Mouse (Mus musculus): ENCODE measurements at regions not wholly inside any gene's neighbourhood (a gene's known extent, or its start where the extent isn't known, plus 50 kb on each side); places are given as distances from the start of the nearest gene placed in this dataset.

DNA sequence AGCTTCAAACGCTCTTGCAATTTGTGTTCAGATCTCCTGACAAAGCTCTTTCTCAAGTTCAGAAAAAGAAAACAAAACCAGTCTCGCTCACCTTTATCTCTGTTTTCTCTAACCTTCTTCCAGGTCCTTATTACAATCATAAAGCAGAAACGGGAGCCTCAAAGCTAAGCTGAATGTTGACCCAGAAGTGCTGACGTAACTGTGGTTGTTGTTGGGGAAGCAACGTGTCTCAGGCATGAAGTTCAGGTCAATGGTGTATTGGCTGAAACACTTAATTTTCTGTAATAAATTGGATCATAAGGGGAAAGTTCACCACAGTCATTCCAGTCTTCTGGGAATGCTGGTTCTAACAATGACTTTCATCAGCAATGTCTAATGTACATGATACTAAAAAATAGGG, 586.7 kb downstream of the Ofcc1 start:
- DNase-seq (ENCODE audit: low read depth, low spot score): no peak

DNA sequence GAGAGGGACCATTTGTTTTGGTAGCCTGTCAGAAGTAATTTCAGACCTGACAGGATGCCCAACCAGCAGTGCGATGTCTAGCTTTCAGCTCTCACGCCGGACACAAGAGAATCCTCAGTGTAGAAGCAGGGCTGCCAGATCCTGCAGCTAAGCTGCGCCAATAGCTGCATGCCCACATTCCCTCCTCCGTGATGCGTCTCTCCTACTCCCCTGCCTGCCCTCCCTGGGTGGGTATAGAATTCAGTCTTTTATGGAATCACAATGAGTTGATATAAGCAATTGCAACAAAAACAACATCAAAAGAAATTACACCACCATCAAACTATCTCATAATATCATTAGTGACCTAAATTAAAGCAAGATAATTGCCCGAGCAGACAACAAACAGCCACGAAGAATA, 587.1 kb downstream of the Ofcc1 start:
- no peak for DNase-seq (ENCODE audit: low read depth, low spot score)

DNA sequence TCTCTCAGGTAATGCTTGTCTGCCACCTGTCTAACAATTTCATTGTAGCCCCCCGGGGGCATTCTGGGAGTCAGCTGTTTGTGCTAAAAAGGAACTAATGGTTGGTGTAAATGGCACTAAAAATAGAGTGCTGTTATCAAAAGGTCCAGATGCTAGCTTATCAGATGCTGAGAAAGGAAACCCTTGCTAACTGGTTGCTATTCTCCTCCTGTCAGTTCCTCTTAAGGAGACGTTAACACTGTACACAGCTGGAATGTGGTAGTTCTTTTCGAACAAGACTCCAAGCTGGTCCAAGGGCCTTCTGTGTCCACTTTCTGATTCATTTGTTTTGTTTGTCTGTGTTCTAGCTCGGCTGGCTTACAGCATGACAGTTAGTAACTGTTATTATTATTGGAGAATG, 592.0 kb downstream of the Ofcc1 start:
- DNase-seq (ENCODE audit: low read depth, low spot score): no peak

DNA sequence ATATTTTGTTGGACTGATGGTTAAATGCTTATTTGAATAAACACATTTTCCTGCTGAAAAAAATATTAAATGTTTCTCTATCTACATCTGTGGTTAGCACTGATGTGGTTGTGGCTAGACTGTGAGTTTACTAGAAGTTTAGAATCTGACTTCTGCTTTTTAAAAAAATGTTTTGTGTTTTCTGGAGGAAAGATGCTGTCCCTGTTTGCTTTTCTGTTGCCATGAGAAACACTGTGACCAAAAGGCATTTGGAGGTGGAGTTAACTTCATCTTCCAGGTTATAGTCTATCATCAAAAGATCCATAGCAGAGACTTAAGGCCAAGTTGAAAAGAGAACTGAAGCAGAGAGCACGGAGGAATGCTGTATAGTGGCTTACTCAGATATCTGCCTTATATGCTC, 594.4 kb downstream of the Ofcc1 start:
- no peak for DNase-seq (ENCODE audit: low read depth, low spot score)

All from embryo, embryonic 11.5 days (tissue).